Mouse (Mus musculus) heart, embryonic 15.5 days (tissue): ENCODE results near the gene Des. TPM values are rescaled to one million over a fixed set of nuclear protein-coding genes. Genes with fewer than 3 reads are reported as not detected.
A peak's percentile ranks its signal among the peaks of the same experiment; 100 is the strongest.

Experiments
- ATAC-seq: fragments of 200-750 bp; cut with Nextera tagmentation; replicated peaks from 2 replicates; pipeline ENCODE4 v1.8.0; 2017; ENCODE audit warnings: low read depth, moderate TSS enrichment; ENCODE audit not compliant: insufficient number of reproducible peaks, insufficient read depth, low FRiP score
- H3K27ac ChIP-seq: fragments of 300-500 bp; sonication (generic); 2 replicates; pipeline ENCODE4 v1.5.1; 2015; ENCODE audit warnings: mild to moderate bottlenecking, inconsistent platforms
- H3K27me3 ChIP-seq: fragments of 300-500 bp; sonication (generic); 2 replicates; pipeline ENCODE4 v1.6.1; 2015; ENCODE audit warnings: inconsistent platforms
- H3K36me3 ChIP-seq: fragments of 300-500 bp; sonication (generic); 2 replicates; pipeline ENCODE4 v1.6.1; 2015; ENCODE audit warnings: mild to moderate bottlenecking, inconsistent platforms
- H3K4me1 ChIP-seq: fragments of 300-500 bp; sonication (generic); replicated peaks from 2 replicates; pipeline ENCODE4 v1.6.1; 2015; ENCODE audit warnings: inconsistent platforms
- H3K4me2 ChIP-seq: fragments of 300-500 bp; sonication (generic); 2 replicates; pipeline ENCODE4 v1.6.1; 2015; ENCODE audit warnings: inconsistent platforms, mild to moderate bottlenecking, moderate library complexity
- H3K4me3 ChIP-seq: fragments of 300-500 bp; sonication (generic); 2 replicates; pipeline ENCODE4 v1.5.1; 2015; ENCODE audit warnings: mild to moderate bottlenecking, inconsistent platforms
- H3K9ac ChIP-seq: fragments of 300-500 bp; sonication (generic); 2 replicates; pipeline ENCODE4 v1.6.1; 2015; ENCODE audit warnings: mild to moderate bottlenecking, inconsistent platforms
- H3K9me3 ChIP-seq: fragments of 300-500 bp; sonication (generic); replicated peaks from 2 replicates; pipeline ENCODE4 v1.6.1; 2016; ENCODE audit warnings: inconsistent platforms
- WGBS: fragments of 180-500 bp; shearing (Covaris S2); methylation state at CpG from one replicate; pipeline ENCODE4 v1.1.7; 2015; ENCODE audit warnings: mixed read lengths; 5-methylcytosine and 5-hydroxymethylcytosine counted together
- polyA plus RNA-seq: library from polyadenylated mRNA; unstranded; fragments of >200 nt; fragmentation: Nextera tagmentation; extraction: Ambion mirVana; gene quantifications from 2 replicates; pipeline ENCODE4 v1.2.1, GENCODE M21; 2015

Des gene
- 374 and 419 TPM in 2 replicates for polyA plus RNA-seq

GRCm38 (mm10) chr1:75360112-75361031 lies at the start of gene Des:
Des (plus strand) TSS chr1:75360329.
- Histone ChIP-seq H3K27me3 (0 out of 2 replicates have a peak, but pooled peaks cover 13% of the 10 kb centered on the region), H3K4me3 (peak within 1 kb of the TSS; percentile 64), H3K36me3 (peaks cover 20% of the 10 kb centered on the region; the same call in 1 of the 2 replicates), H3K4me1 (peaks cover 68% of the 10 kb centered on the region), H3K27ac (peak within 1 kb of the TSS; percentile 98), H3K9me3 (no peaks in the 10 kb centered on the region), H3K4me2 (peak within 1 kb of the TSS; percentile 78), H3K9ac (peak within 1 kb of the TSS; percentile 83)
- ATAC-seq, result peak; percentile 83
- WGBS, result 1% methylated on average over 80 of the region's 80 CpGs

GRCm38 (mm10) chr1:75311694-75312093 lies 48.4 kb upstream of the Des start:
- H3K4me2 ChIP-seq, result no peak overlapping the region
- no peak overlapping the region for H3K4me3 ChIP-seq
- no peaks in the 10 kb centered on the region for H3K27me3 ChIP-seq
- 93% methylated on average over 6 of the region's 6 CpGs for WGBS
- no peak overlapping the region for H3K27ac ChIP-seq
- peaks cover 8% of the 10 kb centered on the region for H3K4me1 ChIP-seq
- no peak overlapping the region for H3K9ac ChIP-seq
- H3K9me3 ChIP-seq, result no peaks in the 10 kb centered on the region
- peaks cover 61% of the 10 kb centered on the region for H3K36me3 ChIP-seq
- ATAC-seq, result no peak

- Histone ChIP-seq H3K9ac (no peak overlapping the region), H3K36me3 (peaks cover 42% of the 10 kb centered on the region), H3K27me3 (no peaks in the 10 kb centered on the region), H3K4me2 (no peak overlapping the region), H3K4me3 (no peak overlapping the region), H3K9me3 (no peaks in the 10 kb centered on the region), H3K27ac (no peak overlapping the region), H3K4me1 (peaks cover 12% of the 10 kb centered on the region)
- no peak for ATAC-seq
- 82% methylated on average over 6 of the region's 6 CpGs for WGBS
Measured at GRCm38 (mm10) chr1:75315011-75315410, 45.1 kb upstream of the Des start.

GRCm38 (mm10) chr1:75315456-75316365 lies 44.4 kb upstream of the Des start:
- H3K27me3 ChIP-seq, result no peaks in the 10 kb centered on the region
- H3K4me3 ChIP-seq, result peak overlapping the region; percentile 93
- 81% methylated on average over 29 of the region's 29 CpGs for WGBS
- H3K27ac ChIP-seq, result no peak overlapping the region; the same call in 1 of the 2 replicates
- H3K9ac ChIP-seq, result peak overlapping the region; percentile 82
- no peak for ATAC-seq
- peak overlapping the region; percentile 85 for H3K4me2 ChIP-seq
- peaks cover 35% of the 10 kb centered on the region for H3K36me3 ChIP-seq
- H3K9me3 ChIP-seq, result no peaks in the 10 kb centered on the region
- peaks cover 12% of the 10 kb centered on the region for H3K4me1 ChIP-seq

GRCm38 (mm10) chr1:75316861-75317240 lies 43.3 kb upstream of the Des start:
- Histone ChIP-seq H3K9me3 (no peaks in the 10 kb centered on the region), H3K4me3 (peak overlapping the region; percentile 93), H3K9ac (peak overlapping the region; percentile 82), H3K4me1 (peaks cover 12% of the 10 kb centered on the region), H3K36me3 (peaks cover 24% of the 10 kb centered on the region), H3K27ac (peak overlapping the region; percentile 97), H3K4me2 (peak overlapping the region; percentile 85), H3K27me3 (no peaks in the 10 kb centered on the region)
- under 1% methylated on average over 20 of the region's 20 CpGs for WGBS
- peak; percentile 20 for ATAC-seq

GRCm38 (mm10) chr1:75317241-75318201 lies 42.6 kb upstream of the Des start, which contains the start of gene Dnpep:
Dnpep (minus strand) TSS chr1:75317990.
- Histone ChIP-seq H3K27ac (peak within 1 kb of the TSS; percentile 97), H3K4me2 (peak within 1 kb of the TSS; percentile 85), H3K27me3 (no peaks in the 10 kb centered on the region), H3K36me3 (peaks cover 17% of the 10 kb centered on the region), H3K4me3 (peak within 1 kb of the TSS; percentile 93), H3K4me1 (peaks cover 12% of the 10 kb centered on the region), H3K9me3 (no peaks in the 10 kb centered on the region), H3K9ac (peak within 1 kb of the TSS; percentile 82)
- ATAC-seq, result peak; percentile 96
- under 1% methylated on average over 92 of the region's 92 CpGs for WGBS

- no peak for ATAC-seq
- WGBS, result 58% methylated on average over 3 of the region's 3 CpGs
- no peaks in the 10 kb centered on the region for H3K27me3 ChIP-seq
- 0 out of 2 replicates have a peak overlapping the region, but pooled peaks have one; percentile 31 for H3K9ac ChIP-seq
- peak overlapping the region; percentile 48 for H3K27ac ChIP-seq
- peak overlapping the region; percentile 51 for H3K4me2 ChIP-seq
- peak overlapping the region; percentile 27 for H3K4me3 ChIP-seq
- no peaks in the 10 kb centered on the region for H3K9me3 ChIP-seq
- H3K36me3 ChIP-seq, result peaks cover 10% of the 10 kb centered on the region
- peaks cover 12% of the 10 kb centered on the region for H3K4me1 ChIP-seq
Measured at GRCm38 (mm10) chr1:75318301-75318700, 41.8 kb upstream of the Des start.

GRCm38 (mm10) chr1:75318736-75319135 lies 41.4 kb upstream of the Des start:
- Histone ChIP-seq H3K9ac (no peak overlapping the region), H3K4me3 (no peak overlapping the region), H3K4me1 (peaks cover 12% of the 10 kb centered on the region), H3K9me3 (no peaks in the 10 kb centered on the region), H3K4me2 (no peak overlapping the region), H3K27ac (no peak overlapping the region), H3K27me3 (no peaks in the 10 kb centered on the region), H3K36me3 (peaks cover 5% of the 10 kb centered on the region)
- no peak for ATAC-seq
- WGBS, result 84% methylated on average over 4 of the region's 4 CpGs

- Histone ChIP-seq H3K4me3 (no peak overlapping the region), H3K9me3 (no peaks in the 10 kb centered on the region), H3K9ac (no peak overlapping the region), H3K27me3 (no peaks in the 10 kb centered on the region), H3K4me2 (no peak overlapping the region), H3K27ac (no peak overlapping the region), H3K4me1 (peaks cover 12% of the 10 kb centered on the region), H3K36me3 (peaks cover under 1% of the 10 kb centered on the region)
- WGBS, result 84% methylated on average over 10 of the region's 10 CpGs
- ATAC-seq, result no peak
Measured at GRCm38 (mm10) chr1:75319166-75319565, 41.0 kb upstream of the Des start.

- Histone ChIP-seq H3K27ac (no peak overlapping the region), H3K4me3 (no peak overlapping the region), H3K36me3 (no peaks in the 10 kb centered on the region), H3K4me2 (no peak overlapping the region), H3K9me3 (no peaks in the 10 kb centered on the region), H3K4me1 (peaks cover 3% of the 10 kb centered on the region; the same call in 1 of the 2 replicates), H3K9ac (no peak overlapping the region), H3K27me3 (no peaks in the 10 kb centered on the region)
- ATAC-seq, result no peak
Measured at GRCm38 (mm10) chr1:75327461-75327860, 32.7 kb upstream of the Des start.
